Mouse (Mus musculus) kidney, postnatal 10 days (tissue): ENCODE data around the gene Tnfsfm13.
A peak's percentile ranks its signal among the peaks of the same experiment; 100 is the strongest.

Experiments used
- DNase-seq: peaks from one replicate; pipeline ENCODE4 v3.0.0; 2021; ENCODE audit warnings: mixed read lengths

Tnfsfm13 gene

DNA sequence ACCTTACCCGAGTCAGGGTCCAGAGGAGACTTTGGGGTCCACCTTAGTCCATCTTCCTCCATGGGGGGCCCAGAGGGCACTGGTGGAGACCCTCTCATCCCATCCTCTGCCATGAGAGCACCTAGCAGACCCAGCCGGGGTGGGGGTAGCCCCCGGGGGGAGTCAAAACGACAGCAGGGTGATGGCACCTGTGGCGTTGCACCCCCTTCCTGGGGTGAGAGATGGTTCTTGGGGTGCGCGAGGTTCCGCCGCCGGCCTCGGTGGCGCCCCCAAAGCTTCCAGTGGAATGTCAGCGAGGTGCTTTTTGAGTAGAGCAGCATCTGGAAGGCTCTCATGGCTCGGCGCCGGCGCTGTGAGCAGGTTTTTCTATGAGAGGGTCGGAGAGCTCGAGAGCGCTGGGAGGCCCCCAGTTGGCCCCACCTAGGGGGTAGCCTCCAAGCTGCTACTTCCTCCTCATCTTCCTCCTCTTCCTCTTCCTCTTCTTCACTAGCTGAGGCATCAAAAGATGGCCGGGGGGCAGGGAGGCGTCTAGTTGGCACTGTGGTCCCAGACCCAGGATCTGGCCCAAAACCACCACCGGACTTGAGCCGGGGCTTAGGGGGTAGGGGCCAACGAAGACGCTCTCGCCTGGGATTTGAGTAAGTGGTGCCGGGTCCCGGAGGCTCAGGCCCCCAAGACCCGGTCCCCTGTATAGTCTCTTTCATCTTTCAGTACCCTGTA, 15.6 kb downstream of the Tnfsfm13 start:
- no peak for DNase-seq

DNA sequence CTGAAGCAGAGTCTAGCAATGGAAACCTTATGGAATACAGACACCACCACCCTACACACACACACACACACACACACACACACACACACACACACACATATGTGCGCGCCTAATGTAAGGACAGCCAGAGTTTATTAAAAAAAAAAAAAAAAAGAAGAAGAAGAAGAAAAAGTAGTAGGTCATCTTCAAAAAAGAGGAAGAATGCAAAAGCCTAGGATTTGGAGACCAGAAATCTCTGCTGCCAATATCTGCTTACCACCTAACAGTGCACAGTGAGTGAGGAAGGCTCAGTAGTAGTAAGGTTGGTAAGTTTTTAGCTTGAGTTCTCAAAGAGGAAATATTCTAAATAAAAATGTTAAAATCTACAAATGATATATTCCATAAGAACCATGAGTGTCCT, 16.8 kb downstream of the Tnfsfm13 start:
- no peak for DNase-seq

GRCm38 (mm10) chr11:69672211-69672706, 23.6 kb downstream of the Tnfsfm13 start, which contains the start of gene Eif4a1:
TSS of gene Eif4a1 (minus strand) at chr11:69672423.
- DNase-seq = peak; percentile 100

GRCm38 (mm10) chr11:69671726-69672124, 24.2 kb downstream of the Tnfsfm13 start:
- DNase-seq = no peak

DNA sequence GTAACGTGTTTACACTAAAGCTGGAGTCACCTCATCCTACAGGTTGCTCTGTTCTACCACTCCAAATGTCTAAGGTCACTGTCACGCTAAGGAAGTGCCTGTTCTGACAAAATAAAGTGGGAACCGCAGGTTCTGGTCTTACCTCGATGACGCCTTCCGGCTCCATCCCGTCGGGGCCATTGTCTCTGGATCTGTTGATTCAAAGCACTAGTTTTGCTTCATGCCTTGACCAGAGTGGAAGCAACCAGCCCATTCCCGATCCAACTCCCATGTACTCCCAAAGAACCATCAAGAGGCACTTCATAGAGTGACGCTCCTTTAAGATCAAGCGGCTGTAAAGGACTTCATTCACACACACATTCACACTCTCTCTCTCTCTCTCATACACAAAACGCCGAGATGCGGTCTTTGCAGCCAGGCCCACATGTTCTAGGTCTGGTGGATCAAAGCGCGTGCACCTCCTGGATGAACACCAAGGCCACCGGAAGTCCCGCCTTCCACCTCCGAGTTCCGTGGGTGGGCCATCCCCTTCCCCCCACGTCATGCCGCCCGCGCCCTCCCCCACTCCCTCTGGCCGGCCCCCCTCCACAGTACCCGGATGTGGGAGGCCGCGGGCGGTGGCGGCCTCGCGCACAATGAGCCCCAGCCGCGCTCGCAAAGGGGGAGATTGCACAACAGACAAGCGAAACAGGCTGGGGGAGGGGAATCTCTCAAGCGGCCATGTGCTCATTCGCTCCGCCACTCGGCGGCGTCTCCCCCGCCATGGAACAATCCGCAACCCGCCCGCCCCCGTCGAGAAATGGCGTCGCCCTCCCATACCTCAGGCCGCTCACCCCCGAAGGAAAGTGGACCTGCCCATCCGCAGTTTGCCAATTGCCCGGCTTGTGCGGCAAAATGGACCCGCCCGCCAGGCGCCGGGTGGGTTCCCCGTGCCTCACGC, 24.8 kb downstream of the Tnfsfm13 start:
- DNase-seq = peak; percentile 98

DNA sequence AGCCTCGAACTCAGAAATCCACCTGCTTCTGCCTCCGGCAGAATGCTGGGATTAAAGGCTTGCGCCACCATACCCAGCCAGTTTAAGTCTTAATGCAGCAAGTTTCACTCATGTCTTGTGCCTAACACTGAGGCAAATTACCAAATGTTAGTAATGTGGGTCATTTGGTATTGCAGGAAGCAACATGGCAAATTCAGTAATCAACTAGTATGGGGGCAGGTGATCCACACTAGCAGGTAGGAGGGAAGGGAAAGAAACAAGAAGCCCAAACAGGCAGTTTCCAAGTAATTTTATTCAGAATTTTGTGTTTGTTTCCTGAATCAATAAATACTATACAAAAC, 29.3 kb downstream of the Tnfsfm13 start:
- no peak for DNase-seq

- peak; percentile 48 for DNase-seq
Measured at GRCm38 (mm10) chr11:69665961-69666664, 29.8 kb downstream of the Tnfsfm13 start, which contains the start of gene Cd68. TSS of gene Cd68 (minus strand) at chr11:69666153.

DNA sequence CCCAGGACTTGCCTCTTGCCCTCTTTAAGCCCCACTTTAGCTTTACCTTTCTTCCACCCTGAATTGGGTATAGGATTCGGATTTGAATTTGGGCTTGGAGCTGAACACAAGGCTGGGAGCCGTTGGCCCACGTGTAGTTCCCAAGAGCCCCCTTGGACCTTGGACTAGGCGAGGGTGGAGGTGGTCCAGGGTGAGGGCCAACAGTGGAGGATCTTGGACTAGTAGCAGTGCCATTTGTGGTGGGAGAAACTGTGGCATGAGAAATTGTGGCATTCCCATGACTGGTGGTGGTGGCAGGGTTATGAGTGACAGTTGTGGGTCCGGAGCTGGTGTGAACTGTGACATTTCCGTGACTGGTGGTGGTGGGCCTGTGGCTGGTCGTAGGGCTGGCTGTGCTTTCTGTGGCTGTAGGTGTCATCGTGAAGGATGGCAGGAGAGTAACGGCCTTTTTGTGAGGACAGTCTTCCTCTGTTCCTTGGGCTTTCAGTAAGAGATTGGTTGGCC, 30.4 kb downstream of the Tnfsfm13 start:
- DNase-seq = no peak

- no peak for DNase-seq
Measured at GRCm38 (mm10) chr11:69664841-69665240, 31.1 kb downstream of the Tnfsfm13 start.

DNA sequence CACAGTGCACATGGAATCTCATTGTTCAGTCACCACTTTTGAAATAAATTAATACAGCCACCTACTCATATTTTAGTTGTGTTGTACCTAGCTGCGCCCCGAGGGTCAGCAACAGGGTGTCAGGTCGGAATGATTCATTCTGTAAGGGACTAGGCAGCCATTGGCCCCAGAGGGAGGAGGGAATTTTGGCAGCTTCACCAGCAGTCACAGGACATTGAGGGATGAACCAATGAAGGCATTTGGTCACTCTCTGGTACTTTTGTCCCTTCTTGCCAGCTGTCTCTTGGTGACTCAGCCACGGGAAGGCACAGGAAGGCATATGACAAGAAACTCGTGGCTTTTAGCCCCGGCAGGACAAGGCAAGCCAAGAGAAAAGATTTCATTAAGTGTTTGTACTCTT, 32.1 kb downstream of the Tnfsfm13 start:
- peak; percentile 33 for DNase-seq

GRCm38 (mm10) chr11:69662967-69663671, 32.8 kb downstream of the Tnfsfm13 start:
- no peak for DNase-seq

DNA sequence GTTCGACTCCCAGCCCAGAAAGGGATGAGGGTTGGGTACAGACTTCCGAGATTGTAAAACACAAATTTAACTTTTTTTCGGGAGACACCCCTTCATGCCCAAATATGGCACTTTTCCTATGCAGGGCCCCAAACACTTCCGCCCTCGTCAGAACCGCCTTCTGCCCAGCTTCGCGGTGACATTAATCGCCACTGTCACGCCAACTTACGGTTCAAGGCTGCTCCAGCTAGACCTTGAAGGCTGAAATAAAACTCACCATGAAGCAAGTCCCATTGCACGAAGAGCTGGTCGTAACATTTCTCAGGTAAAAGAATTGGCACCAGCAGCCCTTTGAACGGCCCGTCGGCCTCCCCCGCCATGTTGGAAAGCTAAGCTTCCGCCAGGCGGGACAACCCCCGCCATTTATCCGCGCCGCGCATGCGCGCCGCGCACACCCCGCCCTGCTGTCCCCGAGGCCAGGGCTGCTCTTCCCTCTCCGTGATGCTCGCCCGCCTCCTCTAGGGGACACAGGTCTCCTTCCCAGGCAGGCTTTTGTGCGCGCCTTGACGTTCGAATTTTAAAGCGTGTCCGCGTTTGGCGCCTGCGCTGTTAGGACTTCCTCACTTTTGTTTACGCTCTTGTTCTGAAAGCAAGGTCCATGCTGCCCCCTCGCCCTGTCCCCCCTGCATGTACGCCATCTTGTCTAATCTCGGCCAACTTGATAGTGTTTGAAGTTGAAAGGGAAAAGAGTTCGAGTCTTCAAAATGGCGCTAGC, 33.5 kb downstream of the Tnfsfm13 start, which contains the start of gene Mpdu1:
Mpdu1 (minus strand) TSS at position 430 of the 754 bp plus-strand sequence.
- DNase-seq = peak; percentile 96

DNA sequence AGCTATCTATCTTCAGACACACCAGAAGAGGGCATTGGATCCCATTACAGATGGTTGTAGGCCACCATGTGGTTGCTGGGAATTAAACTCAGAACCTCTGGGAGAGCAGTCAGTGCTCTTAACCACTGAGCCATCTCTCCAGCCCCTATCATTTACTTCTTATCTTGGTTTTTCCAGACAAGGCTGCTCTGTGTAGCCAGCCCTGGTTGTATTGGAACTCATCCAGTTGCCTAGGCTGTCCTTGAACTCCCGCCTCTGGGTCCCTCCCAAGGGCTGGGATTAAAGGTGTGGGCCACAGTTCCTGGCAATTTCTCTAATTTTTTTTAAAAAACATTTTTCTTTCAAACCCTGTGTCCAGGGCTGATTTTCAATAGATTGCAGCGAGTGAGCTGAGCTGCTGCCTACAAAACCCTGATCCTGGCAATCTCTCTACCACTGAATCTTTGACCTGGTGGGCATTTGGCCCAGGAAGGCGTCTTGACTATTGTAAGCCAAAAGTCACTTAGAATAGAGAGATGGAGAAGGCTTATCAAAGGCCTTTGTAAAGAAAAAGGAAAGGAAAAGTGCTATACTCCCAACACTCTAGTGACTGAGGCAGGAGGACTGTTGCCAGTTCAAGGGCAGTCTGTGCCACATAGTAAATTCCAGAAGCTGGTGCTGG, 34.5 kb downstream of the Tnfsfm13 start:
- DNase-seq = peak; percentile 41

GRCm38 (mm10) chr11:69657462-69657881, 38.4 kb downstream of the Tnfsfm13 start:
- no peak for DNase-seq

GRCm38 (mm10) chr11:69656617-69657461, 39.1 kb downstream of the Tnfsfm13 start:
- DNase-seq = peak; percentile 67

GRCm38 (mm10) chr11:69656065-69656455, 39.8 kb downstream of the Tnfsfm13 start:
- DNase-seq = no peak

GRCm38 (mm10) chr11:69655264-69656064, 40.4 kb downstream of the Tnfsfm13 start, which contains the start of gene Sox15:
TSS of gene Sox15 (plus strand) at chr11:69655314.
- DNase-seq = peak; percentile 87

GRCm38 (mm10) chr11:69654760-69655159, 41.1 kb downstream of the Tnfsfm13 start:
- DNase-seq = no peak

GRCm38 (mm10) chr11:69653399-69653798, 42.5 kb downstream of the Tnfsfm13 start:
- DNase-seq = no peak
